Mouse (Mus musculus) embryonic fibroblast, embryonic 13.5 days (primary cell): Measurements from ENCODE around the gene Sbk1.
"Not testable (repeated sequence)": the region's sequence is repeated elsewhere in the genome, so short reads cannot be mapped to it uniquely, and the experiment has no call there.

Experiments used
- CTCF ChIP-seq: IDR thresholded peaks from 2 replicates; pipeline ENCODE4 v1.5.1; 2011; ENCODE audit warnings: mild to moderate bottlenecking, control low read depth, low read length, moderate library complexity, borderline replicate concordance; ENCODE audit not compliant: insufficient read depth
- POLR2A ChIP-seq: IDR thresholded peaks from 2 replicates; pipeline ENCODE4 v1.6.1; 2011; ENCODE audit warnings: low read depth, mild to moderate bottlenecking, control low read depth, low read length, moderate library complexity

GRCm38 (mm10) chr7:126328848-126329247 lies 56.4 kb downstream of the Sbk1 start:
- not testable (repeated sequence) for TF ChIP-seq POLR2A, CTCF
